Mouse (Mus musculus): Measurements from ENCODE around the gene A030005L19Rik.
"Not testable (repeated sequence)": the region's sequence is repeated elsewhere in the genome, so short reads cannot be mapped to it uniquely, and the experiment has no call there.

A030005L19Rik gene

GRCm38 (mm10) chr1:82913025-82913424 is at the start of gene A030005L19Rik:
Gene A030005L19Rik (plus strand): TSS chr1:82913325.
- DNase-seq (ENCODE audit: low read depth, low spot score), result no peak
- H3K36me3 ChIP-seq (ENCODE audit: control insufficient read depth, insufficient read depth, low read length, poor library complexity, severe bottlenecking), result no peaks in the 10 kb centered on the region
- H3K27me3 ChIP-seq (ENCODE audit: control insufficient read depth, insufficient read depth, low read length, poor library complexity, severe bottlenecking), result no peaks in the 10 kb centered on the region

DNA sequence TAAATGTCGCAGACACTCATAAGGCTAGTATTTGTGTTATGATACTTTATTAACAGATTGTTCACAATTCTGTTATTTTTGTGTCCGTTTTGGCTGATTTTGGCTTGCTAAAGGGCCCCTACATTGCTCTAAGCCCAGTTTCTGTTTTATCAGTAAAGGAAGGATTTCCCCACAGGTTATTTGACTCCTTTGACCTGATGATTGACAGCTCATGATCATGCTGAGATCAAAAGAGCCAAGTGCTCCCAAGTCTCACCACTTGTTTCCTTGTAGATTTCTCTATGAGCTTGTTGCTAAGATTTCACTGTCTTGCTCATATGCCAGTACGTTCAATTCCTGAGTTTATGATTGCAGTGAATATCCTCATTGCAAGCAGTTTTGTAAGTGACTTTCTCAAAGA is 42.9 kb upstream of the A030005L19Rik start:
- H3K36me3 ChIP-seq (ENCODE audit: control insufficient read depth, insufficient read depth, low read length, poor library complexity, severe bottlenecking), result 0 out of 2 replicates have a peak, but pooled peaks cover 6% of the 10 kb centered on the region
- no peaks in the 10 kb centered on the region for H3K27me3 ChIP-seq (ENCODE audit: control insufficient read depth, insufficient read depth, low read length, poor library complexity, severe bottlenecking)
- DNase-seq (ENCODE audit: low read depth, low spot score), result no peak

DNA sequence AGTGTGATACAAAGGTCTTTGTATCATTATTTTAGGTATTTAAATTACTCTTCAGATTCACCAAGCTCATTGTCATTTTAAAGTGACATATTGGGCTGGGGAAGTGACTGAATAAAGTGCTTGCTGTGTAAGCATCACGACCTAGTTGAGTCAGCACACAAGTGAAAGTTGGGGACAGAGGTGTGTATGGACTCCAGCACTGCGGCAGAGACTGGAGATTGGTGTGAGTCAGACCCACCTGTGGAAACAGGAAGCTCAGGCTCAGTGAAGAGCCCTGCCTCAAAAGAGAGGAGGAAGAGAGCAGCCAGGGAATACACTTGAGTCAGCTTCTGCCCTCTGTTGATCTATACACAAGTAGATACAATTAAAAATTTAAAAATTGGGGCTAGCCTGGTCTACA is 34.0 kb upstream of the A030005L19Rik start:
- Histone ChIP-seq H3K36me3 (ENCODE audit: control insufficient read depth, insufficient read depth, low read length, poor library complexity, severe bottlenecking) (peaks cover 13% of the 10 kb centered on the region; the same call in 1 of the 2 replicates), H3K27me3 (ENCODE audit: control insufficient read depth, insufficient read depth, low read length, poor library complexity, severe bottlenecking) (no peaks in the 10 kb centered on the region)
- DNase-seq (ENCODE audit: low read depth, low spot score), result peak; percentile 6

DNA sequence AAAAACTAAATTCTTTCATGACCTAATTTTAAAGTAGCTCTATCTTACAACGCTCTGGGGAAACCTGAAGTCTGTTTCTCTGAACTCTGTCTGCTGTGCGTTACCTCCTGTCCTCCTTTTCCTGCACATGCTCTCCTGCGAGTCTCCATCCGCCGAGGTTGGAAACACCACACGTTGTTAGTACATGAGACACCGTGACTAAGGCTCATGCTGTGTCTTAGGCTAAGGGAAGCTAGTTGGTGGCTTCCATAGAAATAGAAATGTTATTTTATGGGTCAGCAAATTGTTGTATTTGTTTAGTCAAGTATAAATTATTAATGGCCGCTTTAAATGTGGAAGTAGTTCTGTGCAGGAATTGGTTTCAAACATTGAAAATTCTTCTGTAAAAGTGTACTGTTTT is 32.9 kb upstream of the A030005L19Rik start:
- no peak for DNase-seq (ENCODE audit: low read depth, low spot score)
- peaks cover 14% of the 10 kb centered on the region; the same call in 1 of the 2 replicates for H3K36me3 ChIP-seq (ENCODE audit: control insufficient read depth, insufficient read depth, low read length, poor library complexity, severe bottlenecking)
- no peaks in the 10 kb centered on the region for H3K27me3 ChIP-seq (ENCODE audit: control insufficient read depth, insufficient read depth, low read length, poor library complexity, severe bottlenecking)

- Histone ChIP-seq H3K36me3 (ENCODE audit: control insufficient read depth, insufficient read depth, low read length, poor library complexity, severe bottlenecking) (peaks cover 6% of the 10 kb centered on the region), H3K27me3 (ENCODE audit: control insufficient read depth, insufficient read depth, low read length, poor library complexity, severe bottlenecking) (no peaks in the 10 kb centered on the region)
- no peak for DNase-seq (ENCODE audit: low read depth, low spot score)
These were observed 19.9 kb upstream of the A030005L19Rik start for GRCm38 (mm10) chr1:82893269-82893668.

- no peak for DNase-seq (ENCODE audit: low read depth, low spot score)
- Histone ChIP-seq H3K36me3 (ENCODE audit: control insufficient read depth, insufficient read depth, low read length, poor library complexity, severe bottlenecking) (peaks cover 2% of the 10 kb centered on the region; the same call in 1 of the 2 replicates), H3K27me3 (ENCODE audit: control insufficient read depth, insufficient read depth, low read length, poor library complexity, severe bottlenecking) (no peaks in the 10 kb centered on the region)
These were observed 12.6 kb upstream of the A030005L19Rik start for GRCm38 (mm10) chr1:82900567-82900966.

DNA sequence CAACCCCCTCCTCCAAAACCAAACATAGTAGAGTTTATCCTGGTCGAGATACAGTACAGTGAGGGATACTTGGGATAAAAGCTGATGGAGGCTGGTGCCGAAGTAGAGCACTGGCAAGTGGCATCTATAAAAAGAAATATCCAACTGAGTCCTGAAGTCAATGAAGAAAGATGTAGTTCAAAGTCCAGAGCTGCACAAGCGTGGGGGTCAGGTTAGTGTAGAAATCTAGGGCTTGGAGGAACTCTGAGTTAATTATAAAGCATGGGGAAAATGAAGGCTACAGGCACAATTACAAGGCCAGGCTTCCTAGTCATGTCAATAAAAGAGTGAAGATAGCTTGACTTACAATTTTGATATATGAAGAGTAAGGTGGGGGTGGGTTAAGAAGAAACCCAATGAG is 11.9 kb upstream of the A030005L19Rik start:
- Histone ChIP-seq H3K27me3 (ENCODE audit: control insufficient read depth, insufficient read depth, low read length, poor library complexity, severe bottlenecking) (no peaks in the 10 kb centered on the region), H3K36me3 (ENCODE audit: control insufficient read depth, insufficient read depth, low read length, poor library complexity, severe bottlenecking) (peaks cover 2% of the 10 kb centered on the region; the same call in 1 of the 2 replicates)
- DNase-seq (ENCODE audit: low read depth, low spot score), result no peak

DNA sequence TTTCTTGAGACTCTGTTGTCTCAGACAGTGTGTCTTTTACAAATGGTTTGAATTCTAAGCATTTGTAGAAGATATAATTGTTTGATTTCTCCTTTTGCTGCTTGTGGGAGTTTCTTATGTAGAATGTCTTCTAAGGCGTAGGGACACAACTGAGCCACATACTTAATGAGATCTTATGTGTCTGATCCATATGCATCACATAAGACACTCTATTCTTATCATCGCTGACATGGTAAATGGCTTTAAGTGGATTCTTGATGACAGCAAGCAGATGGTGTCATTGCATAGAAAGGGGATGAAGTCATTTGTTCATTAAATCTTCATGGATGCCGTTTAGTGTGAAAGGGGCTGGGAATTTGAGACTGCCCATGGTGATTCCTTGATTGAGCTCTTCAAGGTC is 7.2 kb upstream of the A030005L19Rik start:
- DNase-seq (ENCODE audit: low read depth, low spot score), result no peak
- no peaks in the 10 kb centered on the region for H3K36me3 ChIP-seq (ENCODE audit: control insufficient read depth, insufficient read depth, low read length, poor library complexity, severe bottlenecking)
- H3K27me3 ChIP-seq (ENCODE audit: control insufficient read depth, insufficient read depth, low read length, poor library complexity, severe bottlenecking), result no peaks in the 10 kb centered on the region

DNA sequence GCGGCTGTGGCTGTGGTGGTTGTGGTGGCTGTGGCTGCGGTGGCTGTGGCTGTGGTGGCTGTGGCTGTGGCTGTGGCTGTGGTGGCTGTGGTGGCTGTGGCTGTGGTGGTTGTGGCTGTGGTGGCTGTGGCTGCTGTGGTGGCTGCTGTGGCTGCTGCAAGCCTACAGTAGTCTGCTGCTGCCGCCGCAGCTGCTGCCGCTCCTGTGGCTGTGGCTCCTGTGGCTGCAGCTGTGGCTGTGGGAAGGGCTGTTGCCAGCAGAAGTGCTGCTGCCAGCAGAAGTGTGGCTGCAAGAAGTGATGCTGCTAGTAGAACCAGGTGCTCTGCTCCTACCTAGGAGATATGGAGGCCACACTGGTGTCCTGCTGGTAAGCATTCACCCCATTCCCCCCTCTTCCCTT is 309 bp downstream of the A030005L19Rik start:
- not testable (repeated sequence) for H3K27me3 ChIP-seq (ENCODE audit: control insufficient read depth, insufficient read depth, low read length, poor library complexity, severe bottlenecking); DNase-seq (ENCODE audit: low read depth, low spot score)

GRCm38 (mm10) chr1:82924650-82925049 is 11.5 kb downstream of the A030005L19Rik start, which contains the start of gene A030014E15Rik:
Gene A030014E15Rik (plus strand): TSS chr1:82924917.
- no peaks in the 10 kb centered on the region for H3K27me3 ChIP-seq (ENCODE audit: control insufficient read depth, insufficient read depth, low read length, poor library complexity, severe bottlenecking)
- no peaks in the 10 kb centered on the region for H3K36me3 ChIP-seq (ENCODE audit: control insufficient read depth, insufficient read depth, low read length, poor library complexity, severe bottlenecking)
- no peak for DNase-seq (ENCODE audit: low read depth, low spot score)

More for the DNA sequence above, 309 bp downstream of the A030005L19Rik start:
- H3K36me3 ChIP-seq (ENCODE audit: control insufficient read depth, insufficient read depth, low read length, poor library complexity, severe bottlenecking), result not testable (repeated sequence)

GRCm38 (mm10) chr1:82930558-82930957 is 17.4 kb downstream of the A030005L19Rik start:
- DNase-seq (ENCODE audit: low read depth, low spot score); H3K36me3 ChIP-seq (ENCODE audit: control insufficient read depth, insufficient read depth, low read length, poor library complexity, severe bottlenecking); H3K27me3 ChIP-seq (ENCODE audit: control insufficient read depth, insufficient read depth, low read length, poor library complexity, severe bottlenecking): not testable (repeated sequence)

GRCm38 (mm10) chr1:82931326-82931725 is 18.2 kb downstream of the A030005L19Rik start, which contains the start of gene Gm6217:
Gene Gm6217 (minus strand): TSS chr1:82931399.
- not testable (repeated sequence) for H3K27me3 ChIP-seq (ENCODE audit: control insufficient read depth, insufficient read depth, low read length, poor library complexity, severe bottlenecking); H3K36me3 ChIP-seq (ENCODE audit: control insufficient read depth, insufficient read depth, low read length, poor library complexity, severe bottlenecking)

GRCm38 (mm10) chr1:82938666-82939065 is 25.5 kb downstream of the A030005L19Rik start:
- Histone ChIP-seq H3K36me3 (ENCODE audit: control insufficient read depth, insufficient read depth, low read length, poor library complexity, severe bottlenecking) (no peaks in the 10 kb centered on the region), H3K27me3 (ENCODE audit: control insufficient read depth, insufficient read depth, low read length, poor library complexity, severe bottlenecking) (no peaks in the 10 kb centered on the region)
- no peak for DNase-seq (ENCODE audit: low read depth, low spot score)

More at GRCm38 (mm10) chr1:82931326-82931725, 18.2 kb downstream of the A030005L19Rik start, which contains the start of gene Gm6217:
- DNase-seq (ENCODE audit: low read depth, low spot score), result not testable (repeated sequence)

DNA sequence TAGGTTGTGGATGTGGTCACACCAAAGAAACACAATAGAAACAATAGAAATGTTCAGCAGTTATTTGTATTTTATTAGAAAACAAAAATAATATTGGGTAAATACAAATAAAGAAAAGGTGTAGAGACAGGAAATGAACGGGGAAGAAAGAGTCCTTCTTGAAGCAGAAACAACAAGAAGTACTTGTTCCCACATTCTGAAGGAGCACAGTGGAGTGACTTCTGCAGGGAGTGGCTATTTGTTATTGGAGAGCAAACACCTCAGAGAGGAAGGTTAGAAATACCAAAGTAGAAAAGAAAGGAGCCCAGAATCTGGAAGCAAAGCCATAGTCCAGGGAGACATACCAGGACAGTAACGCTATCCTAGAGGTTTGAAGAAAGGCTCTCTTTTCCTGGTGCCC is 29.4 kb downstream of the A030005L19Rik start:
- not testable (repeated sequence) for H3K27me3 ChIP-seq (ENCODE audit: control insufficient read depth, insufficient read depth, low read length, poor library complexity, severe bottlenecking); DNase-seq (ENCODE audit: low read depth, low spot score); H3K36me3 ChIP-seq (ENCODE audit: control insufficient read depth, insufficient read depth, low read length, poor library complexity, severe bottlenecking)

DNA sequence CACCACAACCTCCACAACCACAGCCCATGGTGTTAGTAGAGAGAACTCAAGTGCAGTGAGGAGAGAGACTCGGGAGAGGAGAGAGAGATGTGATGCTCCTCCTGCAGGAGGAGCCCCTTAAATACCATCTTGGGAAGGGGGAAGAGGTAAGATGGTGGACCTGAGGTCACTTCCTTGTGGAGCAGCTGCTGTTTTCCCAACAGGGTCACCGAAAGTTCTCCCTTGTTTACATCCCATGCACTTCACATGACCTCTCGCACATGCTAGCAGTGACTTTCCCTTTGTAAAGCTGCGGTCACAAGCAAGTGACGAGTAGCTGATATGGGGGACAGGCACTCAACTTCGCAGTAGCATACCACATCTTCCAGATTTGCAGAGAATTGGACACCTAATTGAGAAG is 30.2 kb downstream of the A030005L19Rik start, which contains the start of gene A030003K21Rik:
TSS of gene A030003K21Rik (minus strand) at position 94 of the 400 bp plus-strand sequence.
- not testable (repeated sequence) for DNase-seq (ENCODE audit: low read depth, low spot score); H3K27me3 ChIP-seq (ENCODE audit: control insufficient read depth, insufficient read depth, low read length, poor library complexity, severe bottlenecking); H3K36me3 ChIP-seq (ENCODE audit: control insufficient read depth, insufficient read depth, low read length, poor library complexity, severe bottlenecking)

- DNase-seq (ENCODE audit: low read depth, low spot score); H3K27me3 ChIP-seq (ENCODE audit: control insufficient read depth, insufficient read depth, low read length, poor library complexity, severe bottlenecking); H3K36me3 ChIP-seq (ENCODE audit: control insufficient read depth, insufficient read depth, low read length, poor library complexity, severe bottlenecking): not testable (repeated sequence)
These were observed 32.9 kb downstream of the A030005L19Rik start for GRCm38 (mm10) chr1:82946029-82946428.

Measured in splenic B cell, adult 2 months (primary cell).